In genomic region chr2:180659353-180660150, GRCm38 (mm10) we compare ENCODE assay signal across 8 mouse cellular contexts. TPM values are rescaled to one million over a fixed set of nuclear protein-coding genes. Genes with fewer than 3 reads are reported as not detected.
DNase-seq lines count a peak whose midpoint lies in the region; ATAC-seq and TF ChIP-seq lines count a peak whose summit lies in the region.

No protein-coding gene starts in this region.

- H3K4me2 ChIP-seq in liver, embryonic 13.5 days, result peak overlapping the region; percentile 8; the same call in 1 of the 2 replicates

- no peak overlapping the region for H3K27ac ChIP-seq in heart, adult 2 months
- no peak overlapping the region for H3K27ac ChIP-seq in brown adipose tissue, adult 24 weeks (replicated peaks; ENCODE audit: low read depth, low read length)
- H3K27ac ChIP-seq in liver, embryonic 13.5 days, result no peak overlapping the region

- TF ChIP-seq CTCF in heart, adult 2 months (IDR thresholded peaks at IDR 0.05), result no peak

- H3K4me3 ChIP-seq in heart, adult 2 months, result no peak overlapping the region
- peak overlapping the region; percentile 4; the same call in 1 of the 2 replicates for H3K4me3 ChIP-seq in brown adipose tissue, adult 24 weeks (ENCODE audit: insufficient read depth, low read depth, low read length)
- no peak overlapping the region for H3K4me3 ChIP-seq in liver, embryonic 13.5 days (replicated peaks)

- H3K9me3 ChIP-seq in liver, embryonic 13.5 days (replicated peaks), result no peaks in the 10 kb centered on the region

- 34% methylated on average over 42 of the region's 42 CpGs for WGBS in heart, adult 2 months
- 51% methylated on average over 42 of the region's 42 CpGs for WGBS in liver, embryonic 13.5 days (ENCODE audit: insufficient replicate concordance)

- intact Hi-C loops in heart, adult 2 months (cut with DNase I), result no loop called here
- intact Hi-C loops in heart, postnatal 10 days (cut with DNase I), result no loop called here

- no peaks in the 10 kb centered on the region for H3K36me3 ChIP-seq in heart, adult 2 months (ENCODE audit: control insufficient read depth, insufficient read depth, low read length)
- H3K36me3 ChIP-seq in liver, embryonic 13.5 days, result peaks cover 30% of the 10 kb centered on the region

- peak; percentile 11 to 33 for DNase-seq in heart, adult 2 months
- no peak for DNase-seq in heart, postnatal 10 days
- DNase-seq in liver, embryonic 13.5 days, result no peak
- DNase-seq in layer of hippocampus, adult 8-10 months (ENCODE audit: low spot score in 2 of 2), result no peak
- no peak for DNase-seq in retina, postnatal 1 day
- no peak for DNase-seq in layer of hippocampus, postnatal 36 days

- no peak for TF ChIP-seq POLR2A in heart, adult 2 months (IDR thresholded peaks at IDR 0.05; ENCODE audit: insufficient read depth, low read depth, low read length)

- peak overlapping the region; percentile 24; the same call in 1 of the 2 replicates for H3K9ac ChIP-seq in heart, adult 2 months (ENCODE audit: low read depth, low read length)
- H3K9ac ChIP-seq in liver, embryonic 13.5 days, result 0 out of 2 replicates have a peak overlapping the region, but pooled peaks have one; percentile 5

- no peaks in the 10 kb centered on the region for H3K27me3 ChIP-seq in heart, adult 2 months (ENCODE audit: control insufficient read depth, insufficient read depth, low read length)
- H3K27me3 ChIP-seq in liver, embryonic 13.5 days, result no peaks in the 10 kb centered on the region

- H3K4me1 ChIP-seq in heart, adult 2 months (ENCODE audit: control insufficient read depth, insufficient read depth, low read length), result no peaks in the 10 kb centered on the region
- peaks cover 2% of the 10 kb centered on the region for H3K4me1 ChIP-seq in brown adipose tissue, adult 24 weeks (ENCODE audit: control insufficient read depth, insufficient read depth, insufficient read length, low read length)
- H3K4me1 ChIP-seq in liver, embryonic 13.5 days (replicated peaks), result peaks cover 10% of the 10 kb centered on the region; the same call in 1 of the 2 replicates

- TF ChIP-seq EP300 in heart, adult 2 months (IDR thresholded peaks at IDR 0.05; ENCODE audit: insufficient read depth, low read depth, low read length), result no peak

- H3K79me2 ChIP-seq in heart, adult 2 months (replicated peaks; ENCODE audit: control insufficient read depth, insufficient read depth, low read length), result no peaks in the 10 kb centered on the region

- 0 out of 2 replicates have a peak, but pooled peaks have one; percentile 22 for ATAC-seq in granulocyte monocyte progenitor cell, adult 5-6 weeks (replicated peaks; ENCODE audit: poor library complexity, severe bottlenecking)
- ATAC-seq in liver, embryonic 13.5 days (ENCODE audit: low read depth), result peak; percentile 42

RNA-seq across cellular contexts. Expression of gene Tcfl5, which starts 17.0 kb away (rescaled TPM):
- total RNA-seq in heart, adult 2 months (2021), result not detected
- 0.12 and 0.18 TPM in 2 replicates for polyA plus RNA-seq in heart, adult 2 months (2012; rRNA removed)
- total RNA-seq in heart, postnatal 10 days (2021), result under 1 TPM in 1 of 2 experiments, not detected in 1; 0.22 TPM
- not detected in 2 replicates for polyA plus RNA-seq in brown adipose tissue, adult 24 weeks (2012; ENCODE audit: insufficient read depth, insufficient read length, missing spikeins)
- not detected in 2 replicates for total RNA-seq in granulocyte monocyte progenitor cell, adult 5-6 weeks (2014; fragmentation: Nextera tagmentation)
- not detected in 2 replicates for total RNA-seq in granulocyte monocyte progenitor cell, adult 5-6 weeks (2017)
- polyA plus RNA-seq in liver, embryonic 13.5 days (2015; fragmentation: Nextera tagmentation; extraction: Ambion mirVana), result not detected in 2 replicates
- total RNA-seq in layer of hippocampus, adult 8-10 months (2022), result under 1 TPM; 0.20 to 0.45 (median 0.28) TPM
- under 1 TPM; 0.32 to 0.35 TPM for total RNA-seq in layer of hippocampus, postnatal 36 days (2021)

RNA-seq across cellular contexts. Expression of gene Dido1, which starts 50.2 kb away (rescaled TPM):
- total RNA-seq in heart, adult 2 months (2021), result 10 to 100 TPM; 30.7 to 30.8 TPM
- 8.6 and 13.8 TPM in 2 replicates for polyA plus RNA-seq in heart, adult 2 months (2012; rRNA removed)
- 10 to 100 TPM; 40.6 to 42.8 TPM for total RNA-seq in heart, postnatal 10 days (2021)
- polyA plus RNA-seq in brown adipose tissue, adult 24 weeks (2012; ENCODE audit: insufficient read depth, insufficient read length, missing spikeins), result 13.6 and 15.3 TPM in 2 replicates
- 44.8 and 57.8 TPM in 2 replicates for total RNA-seq in granulocyte monocyte progenitor cell, adult 5-6 weeks (2014; fragmentation: Nextera tagmentation)
- 48.5 and 51.3 TPM in 2 replicates for total RNA-seq in granulocyte monocyte progenitor cell, adult 5-6 weeks (2017)
- 10.1 and 12.7 TPM in 2 replicates for polyA plus RNA-seq in liver, embryonic 13.5 days (2015; fragmentation: Nextera tagmentation; extraction: Ambion mirVana)
- 10 to 100 TPM; 55.2 to 63.2 (median 60.2) TPM for total RNA-seq in layer of hippocampus, adult 8-10 months (2022)
- 10 to 100 TPM; 52.2 to 61.1 TPM for total RNA-seq in layer of hippocampus, postnatal 36 days (2021)

RNA-seq across cellular contexts. Expression of gene Gid8, which starts 50.4 kb away (rescaled TPM):
- 10 to 100 TPM; 59.3 to 61.3 TPM for total RNA-seq in heart, adult 2 months (2021)
- 38.9 and 70.7 TPM in 2 replicates for polyA plus RNA-seq in heart, adult 2 months (2012; rRNA removed)
- total RNA-seq in heart, postnatal 10 days (2021), result 10 to 100 TPM; 77.9 to 79.1 TPM
- 40.1 and 72.7 TPM in 2 replicates for polyA plus RNA-seq in brown adipose tissue, adult 24 weeks (2012; ENCODE audit: insufficient read depth, insufficient read length, missing spikeins)
- total RNA-seq in granulocyte monocyte progenitor cell, adult 5-6 weeks (2014; fragmentation: Nextera tagmentation), result 50.9 and 61.5 TPM in 2 replicates
- total RNA-seq in granulocyte monocyte progenitor cell, adult 5-6 weeks (2017), result 58.6 and 64.3 TPM in 2 replicates
- 116 and 126 TPM in 2 replicates for polyA plus RNA-seq in liver, embryonic 13.5 days (2015; fragmentation: Nextera tagmentation; extraction: Ambion mirVana)
- total RNA-seq in layer of hippocampus, adult 8-10 months (2022), result 10 to 100 TPM; 57.7 to 66.1 (median 60.0) TPM
- total RNA-seq in layer of hippocampus, postnatal 36 days (2021), result 10 to 100 TPM; 63.3 to 63.4 TPM

Comparison
In these comparisons a context has a peak if more than half of its experiments do, and no peak if none do; other contexts are left out.
1. DNase-seq: peak in heart, adult 2 months (2 of 2); none in heart, postnatal 10 days (0 of 2), liver, embryonic 13.5 days (single experiment), layer of hippocampus, adult 8-10 months (0 of 2), retina, postnatal 1 day (single experiment) and layer of hippocampus, postnatal 36 days (0 of 2).